Mouse (Mus musculus) heart, postnatal 10 days (tissue): ENCODE results near the gene Gm20837. TPM values are rescaled to one million over a fixed set of nuclear protein-coding genes. Genes with fewer than 3 reads are reported as not detected.
"Not testable (repeated sequence)": the region's sequence is repeated elsewhere in the genome, so short reads cannot be mapped to it uniquely, and the experiment has no call there.

ENCODE experiments used
- DNase-seq, 2 experiments: peaks; one replicate each; pipeline ENCODE4 v3.0.0; 2021
- intact Hi-C: fragments of 180-260 bp; cut with DNase I; formaldehyde crosslinking; loops from one replicate; pipeline ENCODE4 v1.15.1; 2025
- total RNA-seq, 2 experiments: library from RNA; stranded (reverse); gene quantifications; 2 replicates each; pipeline ENCODE4 v1.2.3; 2021

Gm20837 gene
- total RNA-seq: not detected

DNA sequence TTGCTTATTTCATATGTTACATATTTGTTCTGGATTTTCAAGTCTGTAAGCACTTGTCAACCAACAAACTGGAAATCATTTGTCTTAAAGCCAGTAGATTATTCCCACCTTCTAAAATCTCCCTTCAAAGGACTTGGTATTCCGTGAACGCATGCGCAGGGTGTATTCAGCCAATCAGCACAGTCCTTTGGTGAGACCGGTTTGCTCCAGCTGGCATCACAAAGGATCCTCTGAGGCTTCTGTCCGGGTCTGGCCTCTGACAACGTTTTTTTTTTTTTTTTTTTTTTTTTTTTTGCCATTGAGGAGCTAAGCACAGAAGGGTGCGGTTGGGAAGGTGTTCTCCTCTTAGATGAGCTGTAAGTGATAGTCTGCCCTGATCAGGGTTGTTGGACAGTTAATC lies at the start of gene Gm20837:
Gm20837 (plus strand) TSS at position 301 of the 400 bp plus-strand sequence.
- DNase-seq, intact Hi-C loops: not testable (repeated sequence)
